Mouse (Mus musculus): ENCODE results near the gene Ltb. TPM values are rescaled to one million over a fixed set of nuclear protein-coding genes. Genes with fewer than 3 reads are reported as not detected.

Gene Ltb
- polyA plus RNA-seq, 1 experiment from 2014 or later, result 0.24 TPM

- H3K4me2 ChIP-seq (ENCODE audit: low read length), result peak overlapping the region; percentile 66
- H3K27ac ChIP-seq (ENCODE audit: low read length), result peak overlapping the region; percentile 97
- no peaks in the 10 kb centered on the region for H3K27me3 ChIP-seq (replicated peaks; ENCODE audit: control insufficient read depth, insufficient read depth, low read length)
- H3K36me3 ChIP-seq (ENCODE audit: control insufficient read depth, insufficient read depth), result peaks cover 26% of the 10 kb centered on the region
- no peak for ATAC-seq
- H3K4me3 ChIP-seq (replicated peaks; ENCODE audit: low read length), result peak overlapping the region; percentile 98
- 0% methylated on average over 22 of the region's 28 CpGs for WGBS
- no peaks in the 10 kb centered on the region for H3K9me3 ChIP-seq (ENCODE audit: control insufficient read depth, low read length)
- H3K9ac ChIP-seq (replicated peaks; ENCODE audit: low read depth, low read length), result peak overlapping the region; percentile 100
- H3K4me1 ChIP-seq (replicated peaks; ENCODE audit: control insufficient read depth, insufficient read depth, low read length), result peaks cover 28% of the 10 kb centered on the region
These were observed 30.0 kb upstream of the Ltb start for GRCm38 (mm10) chr17:35164218-35164567.

- peak; percentile 94 for ATAC-seq
- H3K9me3 ChIP-seq (ENCODE audit: control insufficient read depth, low read length), result no peaks in the 10 kb centered on the region
- WGBS, result under 1% methylated on average over 72 of the region's 89 CpGs
These were observed 29.4 kb upstream of the Ltb start, which contains the start of gene Prrc2a for GRCm38 (mm10) chr17:35164568-35165450. Gene Prrc2a, minus strand, starts transcription at chr17:35164897.

GRCm38 (mm10) chr17:35165451-35166155, 28.6 kb upstream of the Ltb start:
- peaks cover 12% of the 10 kb centered on the region for H3K36me3 ChIP-seq (ENCODE audit: control insufficient read depth, insufficient read depth)
- H3K4me3 ChIP-seq (replicated peaks; ENCODE audit: low read length), result peak overlapping the region; percentile 98
- H3K27me3 ChIP-seq (replicated peaks; ENCODE audit: control insufficient read depth, insufficient read depth, low read length), result no peaks in the 10 kb centered on the region
- H3K9me3 ChIP-seq (ENCODE audit: control insufficient read depth, low read length), result no peaks in the 10 kb centered on the region
- H3K4me2 ChIP-seq (ENCODE audit: low read length), result peak overlapping the region; percentile 60
- peak; percentile 86 for ATAC-seq
- 19% methylated on average over 12 of the region's 12 CpGs for WGBS
- peak overlapping the region; percentile 58 for H3K9ac ChIP-seq (replicated peaks; ENCODE audit: low read depth, low read length)
- peaks cover 28% of the 10 kb centered on the region for H3K4me1 ChIP-seq (replicated peaks; ENCODE audit: control insufficient read depth, insufficient read depth, low read length)
- H3K27ac ChIP-seq (ENCODE audit: low read length), result peak overlapping the region; percentile 99

More at GRCm38 (mm10) chr17:35164568-35165450, 29.4 kb upstream of the Ltb start, which contains the start of gene Prrc2a:
- Histone ChIP-seq H3K36me3 (ENCODE audit: control insufficient read depth, insufficient read depth) (peaks cover 20% of the 10 kb centered on the region), H3K4me2 (ENCODE audit: low read length) (peak within 1 kb of the TSS; percentile 66), H3K27ac (ENCODE audit: low read length) (peak within 1 kb of the TSS; percentile 99), H3K4me3 (replicated peaks; ENCODE audit: low read length) (peak within 1 kb of the TSS; percentile 98), H3K4me1 (replicated peaks; ENCODE audit: control insufficient read depth, insufficient read depth, low read length) (peaks cover 28% of the 10 kb centered on the region), H3K27me3 (replicated peaks; ENCODE audit: control insufficient read depth, insufficient read depth, low read length) (no peaks in the 10 kb centered on the region), H3K9ac (replicated peaks; ENCODE audit: low read depth, low read length) (peak within 1 kb of the TSS; percentile 100)

DNA sequence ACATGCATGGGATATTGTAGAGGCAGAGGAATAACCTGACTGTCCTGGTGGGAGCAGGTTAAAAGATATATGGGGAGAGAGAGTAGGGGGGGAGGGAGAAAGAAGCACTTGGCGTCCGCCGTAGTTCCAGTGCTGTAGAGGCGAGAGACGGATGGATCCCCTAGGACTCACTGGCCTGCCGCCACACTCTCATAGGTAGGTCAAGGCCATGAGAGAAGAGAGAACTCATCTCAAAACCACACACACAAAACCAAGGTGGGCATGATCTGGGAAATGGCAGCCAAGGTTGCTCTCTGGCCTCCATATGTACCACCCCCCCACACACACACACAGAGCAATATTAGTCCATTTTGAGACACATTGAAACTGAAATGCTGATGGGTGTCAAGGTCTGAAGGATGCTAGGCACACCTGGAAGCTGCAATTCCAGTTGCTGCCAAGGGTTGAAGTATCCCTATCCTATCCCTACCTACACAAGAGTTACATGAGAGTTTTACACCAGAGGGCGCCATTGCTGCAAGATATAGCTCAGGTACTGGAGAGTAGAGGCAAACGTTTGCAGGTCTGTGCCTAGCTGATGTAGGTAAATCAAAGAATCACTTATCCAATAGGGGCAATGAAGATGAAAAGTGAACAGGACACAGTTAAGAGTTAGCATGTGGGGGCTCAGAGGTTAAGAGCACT, 27.7 kb upstream of the Ltb start:
- H3K4me2 ChIP-seq (ENCODE audit: low read length), result peak overlapping the region; percentile 60
- H3K27me3 ChIP-seq (replicated peaks; ENCODE audit: control insufficient read depth, insufficient read depth, low read length), result no peaks in the 10 kb centered on the region
- 73% methylated on average over 8 of the region's 8 CpGs for WGBS
- H3K9me3 ChIP-seq (ENCODE audit: control insufficient read depth, low read length), result no peaks in the 10 kb centered on the region
- ATAC-seq, result no peak
- H3K36me3 ChIP-seq (ENCODE audit: control insufficient read depth, insufficient read depth), result peaks cover 3% of the 10 kb centered on the region; the same call in 1 of the 2 replicates
- H3K4me3 ChIP-seq (replicated peaks; ENCODE audit: low read length), result no peak overlapping the region; the same call in 1 of the 2 replicates
- H3K27ac ChIP-seq (ENCODE audit: low read length), result peak overlapping the region; percentile 99
- H3K4me1 ChIP-seq (replicated peaks; ENCODE audit: control insufficient read depth, insufficient read depth, low read length), result peaks cover 27% of the 10 kb centered on the region
- peak overlapping the region; percentile 58; the same call in 1 of the 2 replicates for H3K9ac ChIP-seq (replicated peaks; ENCODE audit: low read depth, low read length)

DNA sequence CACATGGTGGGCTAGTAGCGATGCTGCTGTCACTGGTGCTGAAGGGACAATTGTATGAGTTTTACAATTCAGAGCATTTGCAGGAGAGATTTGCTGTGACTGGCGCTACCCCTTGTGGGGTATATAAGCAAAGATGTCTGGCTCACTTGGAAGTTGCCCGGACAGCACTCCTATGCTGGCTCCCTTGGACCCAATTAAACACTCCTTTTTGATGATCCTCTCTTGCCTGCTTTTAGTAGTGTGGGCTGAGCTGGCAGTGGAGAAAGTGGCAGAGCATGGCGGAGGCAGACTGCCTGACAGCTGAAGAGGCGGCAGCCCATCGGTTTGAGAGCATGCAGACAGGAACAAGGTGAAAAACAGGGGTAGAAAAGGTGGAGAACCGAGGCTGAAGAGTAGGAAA, 26.4 kb upstream of the Ltb start:
- H3K4me1 ChIP-seq (replicated peaks; ENCODE audit: control insufficient read depth, insufficient read depth, low read length), result peaks cover 16% of the 10 kb centered on the region
- no peak overlapping the region for H3K9ac ChIP-seq (replicated peaks; ENCODE audit: low read depth, low read length)
- no peaks in the 10 kb centered on the region for H3K9me3 ChIP-seq (ENCODE audit: control insufficient read depth, low read length)
- no peak overlapping the region for H3K4me2 ChIP-seq (ENCODE audit: low read length)
- no peaks in the 10 kb centered on the region for H3K27me3 ChIP-seq (replicated peaks; ENCODE audit: control insufficient read depth, insufficient read depth, low read length)
- no peak overlapping the region for H3K4me3 ChIP-seq (replicated peaks; ENCODE audit: low read length)
- WGBS, result 89% methylated on average over 7 of the region's 7 CpGs
- H3K36me3 ChIP-seq (ENCODE audit: control insufficient read depth, insufficient read depth), result no peaks in the 10 kb centered on the region
- H3K27ac ChIP-seq (ENCODE audit: low read length), result no peak overlapping the region
- no peak for ATAC-seq

- Histone ChIP-seq H3K9me3 (ENCODE audit: control insufficient read depth, low read length) (no peaks in the 10 kb centered on the region), H3K4me1 (replicated peaks; ENCODE audit: control insufficient read depth, insufficient read depth, low read length) (peaks cover 9% of the 10 kb centered on the region), H3K27ac (ENCODE audit: low read length) (peak overlapping the region; percentile 31; the same call in 1 of the 2 replicates), H3K9ac (replicated peaks; ENCODE audit: low read depth, low read length) (no peak overlapping the region), H3K4me2 (ENCODE audit: low read length) (no peak overlapping the region), H3K36me3 (ENCODE audit: control insufficient read depth, insufficient read depth) (no peaks in the 10 kb centered on the region), H3K4me3 (replicated peaks; ENCODE audit: low read length) (no peak overlapping the region), H3K27me3 (replicated peaks; ENCODE audit: control insufficient read depth, insufficient read depth, low read length) (no peaks in the 10 kb centered on the region)
- ATAC-seq, result no peak
- 13% methylated on average over 4 of the region's 4 CpGs for WGBS
These were observed 25.6 kb upstream of the Ltb start for GRCm38 (mm10) chr17:35168541-35169207.

- H3K9ac ChIP-seq (replicated peaks; ENCODE audit: low read depth, low read length), result no peak overlapping the region
- no peaks in the 10 kb centered on the region for H3K27me3 ChIP-seq (replicated peaks; ENCODE audit: control insufficient read depth, insufficient read depth, low read length)
- H3K27ac ChIP-seq (ENCODE audit: low read length), result no peak overlapping the region
- no peak for ATAC-seq
- no peak overlapping the region for H3K4me3 ChIP-seq (replicated peaks; ENCODE audit: low read length)
- 74% methylated on average over 11 of the region's 11 CpGs for WGBS
- H3K36me3 ChIP-seq (ENCODE audit: control insufficient read depth, insufficient read depth), result no peaks in the 10 kb centered on the region
- no peaks in the 10 kb centered on the region for H3K9me3 ChIP-seq (ENCODE audit: control insufficient read depth, low read length)
- no peaks in the 10 kb centered on the region for H3K4me1 ChIP-seq (replicated peaks; ENCODE audit: control insufficient read depth, insufficient read depth, low read length)
- H3K4me2 ChIP-seq (ENCODE audit: low read length), result no peak overlapping the region
These were observed 21.6 kb upstream of the Ltb start for GRCm38 (mm10) chr17:35172445-35173234.

DNA sequence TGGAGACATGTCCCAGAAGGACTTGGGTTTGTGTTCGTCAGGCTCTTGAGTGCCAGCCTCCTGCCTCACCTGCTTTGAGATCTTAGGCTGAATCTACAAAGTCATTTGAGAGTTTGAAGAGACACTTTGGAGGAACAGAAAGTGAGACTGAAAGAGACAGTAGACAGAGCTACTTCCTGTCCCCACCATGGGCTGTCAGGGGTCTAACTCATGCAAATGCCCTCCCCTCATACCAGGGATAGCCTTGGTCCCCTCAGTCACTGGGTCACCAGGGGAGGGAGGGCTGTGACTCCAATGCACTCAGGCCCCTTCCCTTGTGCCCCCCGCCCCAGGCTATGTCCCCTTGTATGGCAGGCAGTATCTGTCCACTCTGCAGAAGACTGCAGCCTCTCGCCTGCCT, 20.9 kb upstream of the Ltb start:
- ATAC-seq, result no peak
- Histone ChIP-seq H3K27ac (ENCODE audit: low read length) (no peak overlapping the region), H3K9ac (replicated peaks; ENCODE audit: low read depth, low read length) (no peak overlapping the region), H3K36me3 (ENCODE audit: control insufficient read depth, insufficient read depth) (no peaks in the 10 kb centered on the region), H3K4me3 (replicated peaks; ENCODE audit: low read length) (no peak overlapping the region), H3K27me3 (replicated peaks; ENCODE audit: control insufficient read depth, insufficient read depth, low read length) (no peaks in the 10 kb centered on the region), H3K4me1 (replicated peaks; ENCODE audit: control insufficient read depth, insufficient read depth, low read length) (no peaks in the 10 kb centered on the region), H3K9me3 (ENCODE audit: control insufficient read depth, low read length) (no peaks in the 10 kb centered on the region), H3K4me2 (ENCODE audit: low read length) (no peak overlapping the region)
- 84% methylated on average over 3 of the region's 3 CpGs for WGBS

Data from forebrain, embryonic 16.5 days (tissue).